Mouse (Mus musculus) heart, embryonic 16.5 days (tissue): ENCODE data around the gene Neu2. TPM values are rescaled to one million over a fixed set of nuclear protein-coding genes. Genes with fewer than 3 reads are reported as not detected.

ENCODE experiments used
- ATAC-seq: fragments of 200-750 bp; cut with Nextera tagmentation; replicated peaks from 2 replicates; pipeline ENCODE4 v1.8.0; 2017; ENCODE audit warnings: moderate number of reproducible peaks; ENCODE audit not compliant: insufficient read depth, low FRiP score; ENCODE audit errors: extremely low read depth
- H3K27ac ChIP-seq: fragments of 300-500 bp; sonication (generic); 2 replicates; pipeline ENCODE4 v1.5.1; 2014; ENCODE audit warnings: mild to moderate bottlenecking, low read length, control low read depth, moderate library complexity
- H3K27me3 ChIP-seq: fragments of 300-500 bp; sonication (generic); 2 replicates; pipeline ENCODE4 v1.6.1; 2014; ENCODE audit warnings: low read length, mixed read lengths; ENCODE audit not compliant: control insufficient read depth, insufficient read depth
- H3K36me3 ChIP-seq: fragments of 300-500 bp; sonication (generic); 2 replicates; pipeline ENCODE4 v1.6.1; 2014; ENCODE audit not compliant: control insufficient read depth, insufficient read depth
- H3K4me1 ChIP-seq: fragments of 300-500 bp; sonication (generic); 2 replicates; pipeline ENCODE4 v1.6.1; 2014; ENCODE audit warnings: low read length, mixed read lengths; ENCODE audit not compliant: control insufficient read depth, insufficient read depth
- H3K4me2 ChIP-seq: fragments of 300-500 bp; sonication (generic); 2 replicates; pipeline ENCODE4 v1.6.1; 2014; ENCODE audit warnings: low read depth, mild to moderate bottlenecking, control low read depth, low read length
- H3K4me3 ChIP-seq: fragments of 300-500 bp; sonication (generic); 2 replicates; pipeline ENCODE4 v1.5.1; 2014; ENCODE audit warnings: mild to moderate bottlenecking, control low read depth, low read length
- H3K9ac ChIP-seq: fragments of 300-500 bp; sonication (generic); 2 replicates; pipeline ENCODE4 v1.6.1; 2014; ENCODE audit warnings: low read length, control low read depth
- H3K9me3 ChIP-seq: fragments of 300-500 bp; sonication (generic); replicated peaks from 2 replicates; pipeline ENCODE4 v1.6.1; 2016; ENCODE audit warnings: low read length; ENCODE audit not compliant: control insufficient read depth
- WGBS: fragments of 180-500 bp; shearing (Covaris S2); extraction: QIAGEN DNeasy Blood & Tissue Kit; methylation state at CpG from one replicate; pipeline ENCODE4 v1.1.7; 2014; 5-methylcytosine and 5-hydroxymethylcytosine counted together
- polyA plus RNA-seq: library from polyadenylated mRNA; unstranded; fragments of >200 nt; fragmentation: Nextera tagmentation; extraction: Ambion mirVana; gene quantifications from 2 replicates; pipeline ENCODE4 v1.2.1, GENCODE M21; 2015

The Neu2 gene
- polyA plus RNA-seq, 1 experiment from 2014 or later, result 2.5 TPM

DNA sequence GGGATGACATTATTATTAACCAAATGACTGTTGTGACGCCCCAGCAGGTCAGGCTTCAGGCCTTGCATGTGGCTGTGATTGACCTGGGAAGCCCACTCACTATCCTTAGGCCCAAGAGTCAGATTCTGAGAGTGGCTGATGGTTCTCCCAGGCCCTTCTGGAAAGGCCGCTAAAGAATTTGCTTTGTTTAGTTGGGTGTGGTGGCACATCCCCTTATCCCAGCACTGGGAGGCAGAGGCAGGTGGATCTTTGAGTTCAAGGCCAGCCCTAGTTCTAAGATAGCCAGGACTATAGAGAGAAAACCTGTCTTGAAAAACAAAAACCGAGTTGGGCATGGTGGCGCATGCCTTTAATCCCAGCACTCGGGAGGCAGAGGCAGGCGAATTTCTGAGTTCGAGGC, 15.4 kb downstream of the Neu2 start:
- no peaks in the 10 kb centered on the region for H3K36me3 ChIP-seq
- H3K27ac ChIP-seq, result no peak overlapping the region
- no peaks in the 10 kb centered on the region for H3K9me3 ChIP-seq
- no peaks in the 10 kb centered on the region for H3K27me3 ChIP-seq
- 86% methylated on average over 7 of the region's 7 CpGs for WGBS
- H3K9ac ChIP-seq, result no peak overlapping the region
- H3K4me1 ChIP-seq, result no peaks in the 10 kb centered on the region
- ATAC-seq, result no peak
- H3K4me3 ChIP-seq, result no peak overlapping the region
- H3K4me2 ChIP-seq, result no peak overlapping the region

DNA sequence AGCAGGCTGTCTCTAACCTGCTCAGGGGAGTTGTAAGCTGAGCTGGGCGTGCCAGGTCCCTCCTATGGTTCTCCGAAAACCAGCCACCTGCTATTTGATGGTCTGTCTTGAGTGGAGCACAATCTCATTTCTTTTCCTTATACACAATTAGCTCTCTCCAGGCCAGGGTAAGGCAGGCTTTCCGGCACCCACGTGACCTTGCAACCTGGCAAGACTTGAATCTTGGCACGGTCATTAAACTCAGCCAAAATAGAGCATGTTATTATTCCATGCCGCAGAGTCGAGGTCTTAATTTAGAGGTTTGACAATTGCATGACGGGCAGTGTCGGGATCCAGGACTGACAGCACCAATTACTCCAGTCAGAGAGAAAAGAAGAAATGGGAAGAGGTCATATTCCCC, 17.5 kb downstream of the Neu2 start:
- Histone ChIP-seq H3K4me2 (no peak overlapping the region), H3K9me3 (no peaks in the 10 kb centered on the region), H3K36me3 (no peaks in the 10 kb centered on the region), H3K4me3 (no peak overlapping the region), H3K27ac (no peak overlapping the region), H3K9ac (no peak overlapping the region), H3K4me1 (no peaks in the 10 kb centered on the region), H3K27me3 (no peaks in the 10 kb centered on the region)
- 82% methylated on average over 9 of the region's 9 CpGs for WGBS
- no peak for ATAC-seq

DNA sequence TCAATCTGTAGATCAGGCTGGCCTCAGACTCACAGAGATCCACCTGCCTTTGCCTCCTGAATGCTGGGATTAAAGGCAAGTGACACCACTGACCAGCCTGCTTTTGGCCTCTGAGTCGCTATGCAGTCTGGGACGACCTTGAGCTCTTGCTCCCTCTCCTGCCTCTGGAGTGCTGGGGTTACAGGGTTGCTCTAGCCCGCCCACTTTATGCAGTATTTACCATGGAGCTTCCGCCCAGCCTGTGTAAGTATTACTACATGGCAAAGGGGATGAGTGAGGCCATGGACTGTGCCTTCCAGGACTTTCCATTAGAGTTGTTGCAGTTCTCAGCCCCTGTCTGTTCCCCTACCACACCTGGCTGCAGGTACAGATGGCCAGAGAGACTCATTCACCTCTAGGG, 22.7 kb downstream of the Neu2 start:
- Histone ChIP-seq H3K9ac (no peak overlapping the region), H3K36me3 (no peaks in the 10 kb centered on the region), H3K9me3 (no peaks in the 10 kb centered on the region), H3K27me3 (no peaks in the 10 kb centered on the region), H3K4me3 (no peak overlapping the region), H3K4me1 (no peaks in the 10 kb centered on the region), H3K27ac (no peak overlapping the region), H3K4me2 (no peak overlapping the region)
- ATAC-seq, result no peak
- 69% methylated on average over 4 of the region's 4 CpGs for whole genome bisulfite sequencing

DNA sequence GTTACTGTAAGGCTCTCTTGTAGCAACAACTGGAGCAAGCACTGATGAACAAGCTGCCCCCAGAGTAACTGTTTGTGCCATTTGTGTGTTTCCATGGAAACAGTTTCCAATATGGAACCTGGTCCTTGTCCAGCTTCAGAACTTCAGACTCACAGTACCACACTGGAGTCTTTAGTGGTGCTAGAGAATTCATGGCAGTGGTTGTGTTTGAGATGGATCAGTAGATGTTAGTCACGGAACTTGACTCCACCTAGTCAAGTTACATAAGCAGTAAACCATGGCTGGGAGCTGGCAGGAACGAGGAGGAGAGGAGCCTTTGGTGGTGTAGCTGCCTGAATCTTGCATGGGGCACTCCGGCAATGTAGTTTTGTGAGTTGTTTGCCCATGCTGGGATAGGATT, 24.4 kb downstream of the Neu2 start:
- Histone ChIP-seq H3K4me2 (no peak overlapping the region), H3K9me3 (no peaks in the 10 kb centered on the region), H3K4me1 (no peaks in the 10 kb centered on the region), H3K27ac (no peak overlapping the region), H3K4me3 (no peak overlapping the region), H3K36me3 (no peaks in the 10 kb centered on the region), H3K9ac (no peak overlapping the region), H3K27me3 (no peaks in the 10 kb centered on the region)
- no peak for ATAC-seq
- 87% methylated on average over 3 of the region's 3 CpGs for WGBS

DNA sequence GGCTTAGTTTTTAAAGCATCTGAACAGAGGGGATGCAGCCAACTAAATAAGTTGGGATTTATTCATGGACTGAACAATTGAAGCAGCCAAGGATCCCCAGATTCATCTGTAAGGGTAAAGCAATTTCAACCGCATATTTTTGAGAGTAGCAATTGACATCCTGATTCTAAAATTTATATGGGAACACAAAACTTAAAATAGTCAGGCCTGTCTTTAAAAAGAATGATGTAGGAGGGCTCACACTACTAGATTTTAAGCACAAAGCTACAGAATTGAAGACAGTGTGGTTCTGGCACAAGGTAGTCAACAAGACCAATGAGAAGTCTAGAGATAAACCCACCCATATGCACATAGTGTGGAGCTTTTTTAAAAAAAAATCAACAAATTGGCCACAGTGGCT, 27.3 kb downstream of the Neu2 start:
- H3K4me2 ChIP-seq, result no peak overlapping the region
- H3K36me3 ChIP-seq, result no peaks in the 10 kb centered on the region
- no peak overlapping the region for H3K4me3 ChIP-seq
- ATAC-seq, result no peak
- no peak overlapping the region for H3K27ac ChIP-seq
- H3K9me3 ChIP-seq, result no peaks in the 10 kb centered on the region
- 91% methylated on average over 1 of the region's 1 CpGs for WGBS
- H3K4me1 ChIP-seq, result no peaks in the 10 kb centered on the region
- H3K27me3 ChIP-seq, result no peaks in the 10 kb centered on the region
- H3K9ac ChIP-seq, result no peak overlapping the region

DNA sequence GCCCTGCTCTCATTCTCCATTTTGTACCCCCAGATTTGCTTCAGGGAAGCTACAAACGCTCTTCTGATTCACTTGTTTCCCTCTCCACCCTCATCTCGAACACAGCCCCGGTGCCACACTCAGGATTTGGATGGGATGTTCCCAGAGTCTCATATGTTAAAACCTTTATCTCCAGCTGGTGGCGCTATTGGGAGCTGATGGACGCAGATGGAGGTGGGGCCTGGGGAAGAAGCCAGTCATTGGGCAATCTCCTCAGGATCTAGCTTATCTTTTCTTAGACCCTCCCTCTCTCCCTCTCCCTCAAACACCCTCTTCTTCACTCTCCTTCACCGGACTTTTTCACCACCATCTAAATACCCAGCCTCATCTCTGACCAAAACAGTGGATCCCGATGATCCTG, 31.9 kb downstream of the Neu2 start:
- no peak overlapping the region for H3K9ac ChIP-seq
- no peaks in the 10 kb centered on the region; the same call in 1 of the 2 replicates for H3K27me3 ChIP-seq
- H3K9me3 ChIP-seq, result no peaks in the 10 kb centered on the region
- H3K27ac ChIP-seq, result no peak overlapping the region
- WGBS, result 32% methylated on average over 7 of the region's 7 CpGs
- H3K4me1 ChIP-seq, result no peaks in the 10 kb centered on the region
- no peak overlapping the region for H3K4me3 ChIP-seq
- ATAC-seq, result no peak
- no peaks in the 10 kb centered on the region for H3K36me3 ChIP-seq
- H3K4me2 ChIP-seq, result no peak overlapping the region

DNA sequence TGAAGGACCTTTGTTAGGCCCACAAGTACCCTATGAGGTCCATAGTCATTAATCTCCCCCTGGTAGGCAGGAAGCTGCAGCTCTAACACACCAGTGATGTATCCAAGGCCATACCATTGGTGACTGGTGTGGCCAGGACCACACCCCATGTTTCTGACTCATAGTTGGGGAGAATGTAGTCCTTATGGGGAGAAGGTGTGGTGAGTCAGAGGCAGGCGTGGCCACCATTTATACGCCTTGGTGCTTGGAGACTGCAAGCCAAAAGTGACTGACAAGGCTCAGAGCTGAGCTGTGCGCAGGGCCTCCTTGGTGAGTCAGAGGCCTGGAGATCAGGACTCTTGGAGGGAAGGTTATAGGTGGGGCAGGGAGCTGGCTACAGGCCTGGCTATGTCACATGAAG, 41.3 kb downstream of the Neu2 start:
- no peaks in the 10 kb centered on the region for H3K9me3 ChIP-seq
- H3K4me2 ChIP-seq, result no peak overlapping the region
- H3K9ac ChIP-seq, result no peak overlapping the region
- 79% methylated on average over 3 of the region's 3 CpGs for WGBS
- H3K4me1 ChIP-seq, result no peaks in the 10 kb centered on the region
- no peak overlapping the region for H3K4me3 ChIP-seq
- H3K36me3 ChIP-seq, result no peaks in the 10 kb centered on the region
- no peak overlapping the region for H3K27ac ChIP-seq
- no peak for ATAC-seq
- no peaks in the 10 kb centered on the region; the same call in 1 of the 2 replicates for H3K27me3 ChIP-seq

DNA sequence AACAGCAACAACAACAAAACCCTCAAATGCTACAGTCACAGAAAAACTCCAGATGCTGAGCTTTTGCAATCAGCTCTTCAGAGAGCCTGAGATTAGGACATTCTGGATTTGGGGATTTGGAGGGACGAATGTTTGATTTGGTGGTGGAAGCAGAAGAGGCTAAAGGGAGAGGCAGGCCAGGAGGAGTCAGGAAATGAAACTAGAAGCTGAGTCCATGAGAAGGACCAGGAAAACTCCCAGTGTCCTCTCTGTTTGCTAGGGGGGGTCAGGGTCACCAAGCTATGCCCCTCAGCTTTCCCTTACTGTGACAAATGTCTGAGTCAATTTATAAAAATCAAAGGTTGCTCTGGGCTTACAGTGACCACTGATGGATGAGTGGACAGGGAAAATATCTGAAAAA, 43.9 kb downstream of the Neu2 start:
- Histone ChIP-seq H3K4me2 (no peak overlapping the region), H3K4me1 (no peaks in the 10 kb centered on the region), H3K36me3 (no peaks in the 10 kb centered on the region), H3K9me3 (no peaks in the 10 kb centered on the region), H3K4me3 (no peak overlapping the region), H3K27me3 (no peaks in the 10 kb centered on the region), H3K27ac (no peak overlapping the region), H3K9ac (no peak overlapping the region)
- no peak for ATAC-seq
- 58% methylated on average over 1 of the region's 1 CpGs for WGBS

DNA sequence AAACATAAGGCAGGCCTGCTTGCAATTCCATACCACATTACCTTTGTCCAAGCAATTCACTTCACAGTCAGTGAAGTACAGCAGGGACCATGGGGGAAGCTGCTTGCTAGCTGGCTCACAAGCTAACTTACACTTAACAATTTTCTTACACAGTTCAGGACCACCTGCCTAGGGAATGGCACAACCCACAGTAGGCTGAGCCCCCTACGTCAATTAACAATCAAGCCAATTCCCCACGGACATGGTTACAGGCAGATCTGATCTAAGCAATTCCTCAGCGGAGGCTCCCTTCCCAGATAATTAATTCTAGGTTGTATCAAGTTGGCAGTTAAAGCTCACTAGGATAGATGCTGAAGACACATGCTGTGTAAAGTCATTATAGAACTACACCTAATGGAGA, 53.3 kb downstream of the Neu2 start:
- Histone ChIP-seq H3K27ac (no peak overlapping the region), H3K27me3 (no peaks in the 10 kb centered on the region), H3K9ac (no peak overlapping the region), H3K4me2 (no peak overlapping the region), H3K4me1 (no peaks in the 10 kb centered on the region), H3K36me3 (no peaks in the 10 kb centered on the region), H3K9me3 (no peaks in the 10 kb centered on the region), H3K4me3 (no peak overlapping the region)
- no peak for ATAC-seq
- WGBS, result 69% methylated on average over 3 of the region's 3 CpGs

DNA sequence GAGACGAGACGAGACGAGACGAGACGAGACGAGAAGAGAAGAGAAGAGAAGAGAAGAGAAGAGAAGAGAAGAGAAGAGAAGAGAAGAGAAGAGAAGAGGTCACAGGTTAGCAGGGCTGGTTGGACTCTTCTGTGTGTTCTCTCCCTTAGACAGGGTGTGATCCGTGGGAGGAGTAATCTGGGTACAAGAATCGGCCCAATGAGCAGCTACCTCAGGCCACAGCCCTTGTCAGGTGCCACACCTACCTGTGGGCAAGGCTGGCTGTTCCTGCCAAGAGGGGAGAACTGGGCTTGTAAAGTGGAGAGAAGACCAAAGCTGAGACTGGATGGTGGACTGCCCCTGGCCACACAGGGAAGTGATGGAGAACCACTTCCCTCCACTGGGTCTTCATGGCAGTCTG, 56.1 kb downstream of the Neu2 start:
- no peak for ATAC-seq
- H3K27ac ChIP-seq, result no peak overlapping the region
- no peaks in the 10 kb centered on the region for H3K27me3 ChIP-seq
- H3K4me3 ChIP-seq, result no peak overlapping the region
- 77% methylated on average over 8 of the region's 8 CpGs for WGBS
- H3K4me2 ChIP-seq, result no peak overlapping the region
- H3K4me1 ChIP-seq, result no peaks in the 10 kb centered on the region
- H3K9me3 ChIP-seq, result no peaks in the 10 kb centered on the region
- H3K9ac ChIP-seq, result no peak overlapping the region
- H3K36me3 ChIP-seq, result no peaks in the 10 kb centered on the region
